Mouse (Mus musculus): ENCODE measurements around the gene Clca3b.
A peak's percentile ranks its signal among the peaks of the same experiment; 100 is the strongest.

DNA sequence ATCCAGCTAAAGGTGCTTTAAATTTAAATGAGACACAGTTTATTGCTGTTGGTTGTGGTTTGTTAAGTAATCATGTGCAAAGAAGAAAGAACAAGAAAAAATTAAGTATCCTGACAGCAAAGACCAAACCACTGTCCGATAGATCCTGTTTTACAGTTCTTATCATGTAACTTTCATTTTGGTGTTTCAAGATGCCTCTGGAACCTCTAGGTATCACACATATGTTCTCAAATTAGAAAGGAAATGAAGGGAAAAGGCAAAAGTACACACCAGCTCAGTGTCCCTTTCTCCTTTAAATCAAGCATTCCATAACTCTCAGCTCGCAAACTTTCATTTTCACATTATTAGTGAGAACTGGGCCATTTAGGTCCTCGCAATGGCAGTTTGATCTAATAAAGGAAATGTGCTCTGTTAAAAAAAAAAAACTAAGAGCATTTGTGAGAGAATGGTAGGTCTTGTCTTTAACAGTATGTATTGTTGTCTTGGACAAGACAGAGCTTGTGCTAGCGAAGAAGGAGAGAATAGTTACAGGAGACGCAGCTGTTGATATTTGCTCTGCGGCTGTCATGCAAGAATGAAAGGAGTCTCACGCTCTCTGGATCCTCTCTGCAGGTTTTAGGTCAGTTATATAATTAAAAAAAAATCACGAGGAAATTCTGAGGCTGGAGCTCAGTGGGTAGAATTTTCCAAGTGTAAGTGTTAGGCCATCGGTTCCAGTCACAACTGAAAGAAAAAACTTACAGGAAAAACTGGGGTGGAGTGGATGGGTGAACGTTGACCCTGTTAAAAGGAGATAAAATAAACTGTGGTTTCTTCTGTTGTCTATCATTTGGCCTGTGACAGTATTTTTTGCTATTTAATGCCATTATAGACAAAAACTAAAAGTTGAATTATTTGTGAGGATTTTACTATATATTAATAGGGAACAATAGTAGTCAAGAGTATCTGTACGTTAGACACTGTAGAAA, 63.7 kb downstream of the Clca3b start:
- peak; percentile 26; the same call in 1 of the 2 replicates for TF ChIP-seq EP300 (IDR thresholded peaks at IDR 0.05; ENCODE audit: low read depth)
- TF ChIP-seq CTCF (IDR thresholded peaks at IDR 0.05; ENCODE audit: low read depth), result no peak

Measured in liver, postnatal 0 days (tissue).